Mouse (Mus musculus): Measurements from ENCODE around the gene Lama4.

Gene Lama4

DNA sequence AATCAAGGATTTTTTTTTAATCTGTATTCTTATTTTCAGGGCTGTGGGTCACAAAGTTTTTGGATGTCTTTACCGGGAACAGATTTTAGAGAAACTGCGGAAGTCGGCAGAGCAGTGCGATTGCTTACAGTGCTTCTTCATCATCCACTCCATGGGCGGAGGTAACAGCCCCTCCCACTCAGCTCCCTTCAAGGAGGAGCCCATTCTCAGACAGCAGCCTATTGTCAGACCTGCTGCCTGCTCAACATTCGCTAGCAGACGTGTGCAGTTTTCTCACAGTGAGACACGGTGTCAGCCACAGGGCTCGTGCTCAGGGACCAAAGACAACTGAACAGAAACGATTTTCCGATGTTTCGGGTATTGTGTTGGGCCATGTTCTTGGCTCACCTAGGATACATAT is 176.9 kb downstream of the Lama4 start:
- no peak for TF ChIP-seq GATA4 (IDR thresholded peaks at IDR 0.05; ENCODE audit: insufficient replicate concordance, low read length)

DNA sequence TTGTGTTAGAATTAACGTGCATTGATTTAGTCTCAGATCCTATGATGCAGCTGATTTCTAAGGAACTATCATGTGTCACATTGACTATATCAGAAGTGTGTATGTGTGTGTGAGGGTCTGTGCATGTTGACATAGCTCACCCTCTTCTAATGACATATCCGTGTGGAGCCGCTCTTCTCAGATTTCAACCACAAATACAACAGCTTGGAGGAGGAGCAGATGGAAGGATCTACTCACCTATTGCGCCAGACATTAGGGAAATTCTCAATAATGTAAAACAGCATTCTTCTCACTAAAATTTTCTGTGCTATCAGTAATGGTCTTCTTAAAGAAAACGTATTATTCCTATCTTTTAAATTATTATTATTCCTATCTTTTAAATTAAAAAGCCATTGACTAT is 191.4 kb downstream of the Lama4 start:
- TF ChIP-seq GATA4 (IDR thresholded peaks at IDR 0.05; ENCODE audit: insufficient replicate concordance, low read length), result no peak

DNA sequence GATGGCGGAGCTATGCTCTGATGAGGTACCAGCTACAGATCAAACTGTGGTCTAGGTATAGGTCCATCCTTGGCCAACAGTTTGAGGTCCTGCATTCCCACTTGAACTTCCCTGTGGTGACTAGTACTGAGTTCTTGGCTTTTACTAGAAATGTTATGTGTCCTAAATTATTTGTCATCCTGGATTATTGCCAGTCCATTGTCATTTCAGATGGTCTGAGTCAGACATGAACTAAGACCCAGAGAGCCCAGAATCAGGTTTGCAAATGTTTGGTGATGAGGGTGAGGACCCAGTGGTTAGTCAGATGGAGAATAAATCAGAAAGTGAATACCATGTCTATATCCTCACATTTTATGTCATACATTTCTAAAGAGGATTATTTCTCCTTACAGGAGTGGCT is 192.0 kb downstream of the Lama4 start:
- TF ChIP-seq GATA4 (IDR thresholded peaks at IDR 0.05; ENCODE audit: insufficient replicate concordance, low read length), result no peak

DNA sequence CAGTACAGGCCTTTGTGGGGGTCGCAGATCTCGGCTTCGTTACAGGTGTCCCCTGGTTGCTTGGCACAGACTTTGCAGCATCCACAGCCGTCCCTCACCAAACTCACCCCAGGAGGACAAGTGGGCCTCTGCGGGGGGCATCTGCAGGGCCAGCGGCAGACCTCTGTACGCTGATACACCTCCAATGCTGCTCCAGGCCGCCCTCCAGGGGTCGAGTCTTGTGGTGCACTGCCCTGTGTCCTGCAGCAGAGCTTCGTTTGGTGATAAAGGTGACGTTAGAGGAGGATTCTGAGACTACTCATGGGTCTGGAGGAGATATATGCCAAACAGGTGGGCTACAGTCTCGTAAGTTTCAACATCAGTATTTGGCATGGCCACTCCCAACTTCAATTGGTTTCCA is 193.0 kb downstream of the Lama4 start:
- no peak for TF ChIP-seq GATA4 (IDR thresholded peaks at IDR 0.05; ENCODE audit: insufficient replicate concordance, low read length)

Measured in liver, adult (tissue).